Mouse (Mus musculus) G1E (cell line): ENCODE results near the gene Rassf2.

ENCODE experiments used
- CTCF ChIP-seq: IDR thresholded peaks from 2 replicates; pipeline ENCODE4 v1.5.1; 2012; ENCODE audit warnings: low read depth, low read length, inconsistent platforms, mixed read lengths
- GATA1 ChIP-seq: IDR thresholded peaks from 2 replicates; pipeline ENCODE4 v1.6.1; 2012; ENCODE audit warnings: borderline replicate concordance, low read length, inconsistent platforms, mixed read lengths
- TAL1 ChIP-seq: conservative IDR thresholded peaks from 2 replicates; pipeline ENCODE4 v1.6.1; 2012; ENCODE audit warnings: low read depth, low read length, inconsistent platforms, mixed read lengths

- TF ChIP-seq CTCF (no peak), TAL1 (no peak), GATA1 (no peak)
Measured at GRCm38 (mm10) chr2:132036326-132036725, 6.3 kb upstream of the Rassf2 start.
